Mouse (Mus musculus): ENCODE measurements around the gene Akap13. TPM values are rescaled to one million over a fixed set of nuclear protein-coding genes. Genes with fewer than 3 reads are reported as not detected.
A peak's percentile ranks its signal among the peaks of the same experiment; 100 is the strongest.
"Not testable (repeated sequence)": the region's sequence is repeated elsewhere in the genome, so short reads cannot be mapped to it uniquely, and the experiment has no call there.

The Akap13 gene
- polyA plus RNA-seq, 1 experiment = 5.4 TPM

- Histone ChIP-seq H3K27me3 (ENCODE audit: control insufficient read depth, insufficient read depth, low read length) (no peaks in the 10 kb centered on the region), H3K27ac (ENCODE audit: insufficient read depth, low read length) (no peak overlapping the region), H3K4me3 (replicated peaks; ENCODE audit: insufficient read depth, low read depth, low read length) (no peak overlapping the region), H3K4me1 (ENCODE audit: control insufficient read depth, insufficient read depth, low read length) (peaks cover under 1% of the 10 kb centered on the region; the same call in 1 of the 2 replicates)
- no peak for DNase-seq
- TF ChIP-seq CTCF (IDR thresholded peaks at IDR 0.05; ENCODE audit: borderline replicate concordance, insufficient read depth, low read depth, low read length) (no peak), POLR2A (IDR thresholded peaks at IDR 0.05; ENCODE audit: borderline replicate concordance, insufficient read depth, low read length) (no peak)
- WGBS = 61% methylated on average over 12 of the region's 12 CpGs
These were observed 298.0 kb downstream of the Akap13 start for GRCm38 (mm10) chr7:75753192-75753783.

GRCm38 (mm10) chr7:75754587-75755499 is 299.5 kb downstream of the Akap13 start:
- no peak for DNase-seq
- Histone ChIP-seq H3K27me3 (ENCODE audit: control insufficient read depth, insufficient read depth, low read length) (no peaks in the 10 kb centered on the region), H3K4me3 (replicated peaks; ENCODE audit: insufficient read depth, low read depth, low read length) (no peak overlapping the region), H3K27ac (ENCODE audit: insufficient read depth, low read length) (no peak overlapping the region), H3K4me1 (ENCODE audit: control insufficient read depth, insufficient read depth, low read length) (no peaks in the 10 kb centered on the region)
- 36% methylated on average over 8 of the region's 8 CpGs for WGBS
- TF ChIP-seq CTCF (IDR thresholded peaks at IDR 0.05; ENCODE audit: borderline replicate concordance, insufficient read depth, low read depth, low read length) (no peak), POLR2A (IDR thresholded peaks at IDR 0.05; ENCODE audit: borderline replicate concordance, insufficient read depth, low read length) (no peak)

- no peaks in the 10 kb centered on the region for H3K4me1 ChIP-seq (ENCODE audit: control insufficient read depth, insufficient read depth, low read length)
- H3K4me3 ChIP-seq (replicated peaks; ENCODE audit: insufficient read depth, low read depth, low read length) = no peak overlapping the region
- H3K27ac ChIP-seq (ENCODE audit: insufficient read depth, low read length) = no peak overlapping the region
- WGBS = 58% methylated on average over 8 of the region's 8 CpGs
- H3K27me3 ChIP-seq (ENCODE audit: control insufficient read depth, insufficient read depth, low read length) = no peaks in the 10 kb centered on the region
- no peak for TF ChIP-seq POLR2A (IDR thresholded peaks at IDR 0.05; ENCODE audit: borderline replicate concordance, insufficient read depth, low read length)
- TF ChIP-seq CTCF (IDR thresholded peaks at IDR 0.05; ENCODE audit: borderline replicate concordance, insufficient read depth, low read depth, low read length) = no peak
- peak in 1 of 2 experiments; percentile 16 for DNase-seq
These were observed 300.6 kb downstream of the Akap13 start for GRCm38 (mm10) chr7:75755861-75756449.

- Histone ChIP-seq H3K4me1 (ENCODE audit: control insufficient read depth, insufficient read depth, low read length) (no peaks in the 10 kb centered on the region), H3K27ac (ENCODE audit: insufficient read depth, low read length) (no peak overlapping the region), H3K4me3 (replicated peaks; ENCODE audit: insufficient read depth, low read depth, low read length) (no peak overlapping the region), H3K27me3 (ENCODE audit: control insufficient read depth, insufficient read depth, low read length) (no peaks in the 10 kb centered on the region)
- DNase-seq = no peak
- WGBS = 23% methylated on average over 7 of the region's 7 CpGs
- TF ChIP-seq POLR2A (IDR thresholded peaks at IDR 0.05; ENCODE audit: borderline replicate concordance, insufficient read depth, low read length) = no peak
- no peak for TF ChIP-seq CTCF (IDR thresholded peaks at IDR 0.05; ENCODE audit: borderline replicate concordance, insufficient read depth, low read depth, low read length)
These were observed 304.7 kb downstream of the Akap13 start for GRCm38 (mm10) chr7:75759992-75760514.

- not testable (repeated sequence) for H3K4me3 ChIP-seq (replicated peaks; ENCODE audit: insufficient read depth, low read depth, low read length); H3K27me3 ChIP-seq (ENCODE audit: control insufficient read depth, insufficient read depth, low read length); H3K27ac ChIP-seq (ENCODE audit: insufficient read depth, low read length); H3K4me1 ChIP-seq (ENCODE audit: control insufficient read depth, insufficient read depth, low read length); DNase-seq
- 55% methylated on average over 4 of the region's 4 CpGs for WGBS
These were observed 305.5 kb downstream of the Akap13 start for GRCm38 (mm10) chr7:75760661-75761319.

- not testable (repeated sequence) for H3K27ac ChIP-seq (ENCODE audit: insufficient read depth, low read length); H3K4me1 ChIP-seq (ENCODE audit: control insufficient read depth, insufficient read depth, low read length); H3K27me3 ChIP-seq (ENCODE audit: control insufficient read depth, insufficient read depth, low read length); H3K4me3 ChIP-seq (replicated peaks; ENCODE audit: insufficient read depth, low read depth, low read length)
- peak; percentile 23 to 41 for DNase-seq
- WGBS = 34% methylated on average over 2 of the region's 2 CpGs
These were observed 306.9 kb downstream of the Akap13 start for GRCm38 (mm10) chr7:75762225-75762624.

GRCm38 (mm10) chr7:75767080-75767769 is 311.9 kb downstream of the Akap13 start:
- 0% methylated on average over 1 of the region's 5 CpGs for WGBS
- H3K27me3 ChIP-seq (ENCODE audit: control insufficient read depth, insufficient read depth, low read length); H3K4me3 ChIP-seq (replicated peaks; ENCODE audit: insufficient read depth, low read depth, low read length); DNase-seq; H3K27ac ChIP-seq (ENCODE audit: insufficient read depth, low read length); H3K4me1 ChIP-seq (ENCODE audit: control insufficient read depth, insufficient read depth, low read length): not testable (repeated sequence)

Data from cerebellum, adult 2 months (tissue).